Mouse (Mus musculus): ENCODE data around the gene Ccdc66. TPM values are rescaled to one million over a fixed set of nuclear protein-coding genes. Genes with fewer than 3 reads are reported as not detected.

Ccdc66 gene
- polyA plus RNA-seq, 1 experiment from 2014 or later = 5.1 TPM

DNA sequence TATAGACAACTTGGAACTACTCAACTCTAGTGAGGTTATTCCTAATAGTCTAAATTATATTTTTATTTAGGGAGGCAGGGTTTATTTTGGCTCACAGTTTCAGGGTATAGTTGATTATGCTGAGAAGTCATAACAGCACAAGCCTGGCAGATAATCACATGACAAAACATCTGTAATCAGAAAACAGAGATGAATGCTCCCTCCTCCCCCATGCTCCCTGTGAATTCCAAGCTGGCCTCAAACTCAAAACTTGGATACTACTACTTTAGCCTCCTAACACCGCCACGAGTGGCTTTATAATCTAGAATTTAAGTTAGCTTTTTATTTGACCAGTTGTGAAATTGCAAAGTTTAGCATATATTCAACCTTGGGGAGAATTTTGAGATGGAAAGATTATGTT is 76.2 kb downstream of the Ccdc66 start:
- Histone ChIP-seq H3K4me2 (replicated peaks; ENCODE audit: low read depth, low read length) (no peak overlapping the region), H3K4me1 (ENCODE audit: insufficient read depth, low read depth, low read length) (no peaks in the 10 kb centered on the region), H3K36me3 (ENCODE audit: insufficient read depth, low read length) (no peaks in the 10 kb centered on the region), H3K27ac (ENCODE audit: low read length) (no peak overlapping the region), H3K9ac (replicated peaks; ENCODE audit: low read depth) (no peak overlapping the region), H3K27me3 (replicated peaks; ENCODE audit: insufficient read depth, low read length) (no peaks in the 10 kb centered on the region), H3K4me3 (ENCODE audit: low read depth, low read length) (no peak overlapping the region), H3K9me3 (ENCODE audit: low read length) (no peaks in the 10 kb centered on the region)
- ATAC-seq (no peak), DNase-seq (ENCODE audit: low spot score) (no peak)
- TF ChIP-seq EP300 (IDR thresholded peaks at IDR 0.05) (no peak), CTCF (IDR thresholded peaks at IDR 0.05) (no peak)
- WGBS = 96% methylated on average over 2 of the region's 2 CpGs

Other genes starting within 250 kb of the Ccdc66 start
- 11.8 and 15.0 TPM in 2 replicates for gene Fam208a, start 79.6 kb downstream of the Ccdc66 start, polyA plus RNA-seq (2015; fragmentation: Nextera tagmentation; extraction: Ambion mirVana)
- gene Erc2, start 114.0 kb upstream of the Ccdc66 start, polyA plus RNA-seq (2015; fragmentation: Nextera tagmentation; extraction: Ambion mirVana) = 1.9 and 2.2 TPM in 2 replicates